Mouse (Mus musculus) urinary bladder, postnatal 10 days (tissue): ENCODE data around the gene Cdh16.

Source experiments
- DNase-seq: peaks from one replicate; pipeline ENCODE4 v3.0.0; 2022; ENCODE audit warnings: low spot score

Gene Cdh16

GRCm38 (mm10) chr8:104570436-104571343 lies 53.5 kb downstream of the Cdh16 start:
- DNase-seq: no peak

GRCm38 (mm10) chr8:104569559-104569958 lies 54.6 kb downstream of the Cdh16 start:
- DNase-seq: no peak

- DNase-seq: no peak
Measured at GRCm38 (mm10) chr8:104565457-104565798, 58.8 kb downstream of the Cdh16 start.

GRCm38 (mm10) chr8:104564633-104565456 lies 59.4 kb downstream of the Cdh16 start:
- peak; percentile 48 for DNase-seq

GRCm38 (mm10) chr8:104560731-104561130 lies 63.5 kb downstream of the Cdh16 start:
- no peak for DNase-seq

GRCm38 (mm10) chr8:104557226-104557625 lies 67.0 kb downstream of the Cdh16 start:
- DNase-seq: no peak

- DNase-seq: no peak
Measured at GRCm38 (mm10) chr8:104555191-104555590, 69.0 kb downstream of the Cdh16 start.
